Mouse (Mus musculus) hindbrain, embryonic 11.5 days (tissue): ENCODE data around the gene Urb1. TPM values are rescaled to one million over a fixed set of nuclear protein-coding genes. Genes with fewer than 3 reads are reported as not detected.

Source experiments
- ATAC-seq: fragments of 200-750 bp; cut with Nextera tagmentation; 2 replicates; pipeline ENCODE4 v1.8.0; 2017; ENCODE audit warnings: mild to moderate bottlenecking, moderate TSS enrichment, moderate library complexity; ENCODE audit not compliant: low FRiP score
- DNase-seq: peaks from one replicate; pipeline ENCODE4 v3.0.0-alpha.2; 2015; ENCODE audit warnings: low spot score
- H3K27ac ChIP-seq: fragments of 300-500 bp; sonication (generic); 2 replicates; pipeline ENCODE4 v1.5.1; 2014; ENCODE audit warnings: mild to moderate bottlenecking, low read depth, low read length
- H3K27me3 ChIP-seq: fragments of 300-500 bp; sonication (generic); 2 replicates; pipeline ENCODE4 v1.6.1; 2014; ENCODE audit warnings: mild to moderate bottlenecking, low read length, moderate library complexity, mixed read lengths; ENCODE audit not compliant: control insufficient read depth, insufficient read depth
- H3K36me3 ChIP-seq: fragments of 300-500 bp; sonication (generic); 2 replicates; pipeline ENCODE4 v1.6.1; 2014; ENCODE audit warnings: mild to moderate bottlenecking, low read length, moderate library complexity, mixed read lengths; ENCODE audit not compliant: control insufficient read depth, insufficient read depth
- H3K4me1 ChIP-seq: fragments of 300-500 bp; sonication (generic); replicated peaks from 2 replicates; pipeline ENCODE4 v1.6.1; 2014; ENCODE audit warnings: low read length, mixed read lengths; ENCODE audit not compliant: control insufficient read depth, insufficient read depth
- H3K4me2 ChIP-seq: fragments of 300-500 bp; sonication (generic); replicated peaks from 2 replicates; pipeline ENCODE4 v1.6.1; 2014; ENCODE audit warnings: mild to moderate bottlenecking, low read depth, low read length
- H3K4me3 ChIP-seq: fragments of 300-500 bp; sonication (generic); 2 replicates; pipeline ENCODE4 v1.5.1; 2014; ENCODE audit warnings: low read depth, low read length
- H3K9ac ChIP-seq: fragments of 300-500 bp; sonication (generic); 2 replicates; pipeline ENCODE4 v1.6.1; 2014; ENCODE audit warnings: low read depth, low read length
- H3K9me3 ChIP-seq: fragments of 300-500 bp; sonication (generic); 2 replicates; pipeline ENCODE4 v1.6.1; 2016; ENCODE audit warnings: low read length; ENCODE audit not compliant: control insufficient read depth
- WGBS: fragments of 180-500 bp; shearing (Covaris S2); extraction: QIAGEN DNeasy Blood & Tissue Kit; methylation state at CpG from one replicate; pipeline ENCODE4 v1.1.7; 2014; 5-methylcytosine and 5-hydroxymethylcytosine counted together
- polyA plus RNA-seq: library from polyadenylated mRNA; unstranded; fragments of >200 nt; fragmentation: Nextera tagmentation; extraction: Ambion mirVana; gene quantifications from 2 replicates; pipeline ENCODE4 v1.2.1, GENCODE M21; 2014

Urb1 gene
- polyA plus RNA-seq, 1 experiment from 2014 or later, result 14.4 TPM

GRCm38 (mm10) chr16:90774216-90774615 lies 36.0 kb downstream of the Urb1 start:
- Histone ChIP-seq H3K9ac (no peak overlapping the region), H3K9me3 (no peaks in the 10 kb centered on the region), H3K4me1 (no peaks in the 10 kb centered on the region), H3K4me2 (no peak overlapping the region), H3K27ac (no peak overlapping the region), H3K36me3 (peaks cover 2% of the 10 kb centered on the region), H3K27me3 (no peaks in the 10 kb centered on the region), H3K4me3 (no peak overlapping the region)
- no peak for DNase-seq
- 96% methylated on average over 12 of the region's 12 CpGs for WGBS
- ATAC-seq, result no peak

DNA sequence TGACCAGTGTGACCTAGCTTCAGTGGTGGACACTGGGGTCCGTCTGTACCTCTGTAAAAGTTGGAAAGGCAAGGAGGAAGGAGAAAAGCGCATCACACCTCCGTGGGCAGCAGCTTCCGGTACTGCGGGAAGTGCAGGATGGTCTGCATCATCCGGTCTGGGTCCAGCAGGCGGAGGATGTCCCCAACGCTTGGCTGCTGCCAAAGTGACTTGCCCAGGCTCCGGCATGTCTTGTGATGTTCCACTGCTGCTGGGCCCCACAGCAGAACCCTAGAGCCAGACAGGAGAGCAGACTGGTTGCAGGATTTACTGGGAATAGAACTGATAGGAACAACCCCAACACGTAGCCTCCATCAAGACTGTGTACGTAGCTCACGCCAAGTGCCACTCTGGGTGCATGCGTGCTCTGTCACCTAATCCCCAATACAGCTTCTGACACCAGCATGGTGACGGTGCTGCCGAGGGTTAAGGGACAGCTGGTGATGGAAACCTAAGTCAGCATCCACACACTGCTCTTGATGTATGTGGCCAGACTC lies 43.2 kb downstream of the Urb1 start:
- H3K36me3 ChIP-seq, result peaks cover 7% of the 10 kb centered on the region
- no peaks in the 10 kb centered on the region for H3K9me3 ChIP-seq
- H3K27ac ChIP-seq, result no peak overlapping the region
- 94% methylated on average over 15 of the region's 15 CpGs for WGBS
- H3K4me3 ChIP-seq, result no peak overlapping the region
- no peaks in the 10 kb centered on the region for H3K4me1 ChIP-seq
- DNase-seq (no peak), ATAC-seq (no peak)
- no peaks in the 10 kb centered on the region for H3K27me3 ChIP-seq
- H3K4me2 ChIP-seq, result no peak overlapping the region
- no peak overlapping the region for H3K9ac ChIP-seq

DNA sequence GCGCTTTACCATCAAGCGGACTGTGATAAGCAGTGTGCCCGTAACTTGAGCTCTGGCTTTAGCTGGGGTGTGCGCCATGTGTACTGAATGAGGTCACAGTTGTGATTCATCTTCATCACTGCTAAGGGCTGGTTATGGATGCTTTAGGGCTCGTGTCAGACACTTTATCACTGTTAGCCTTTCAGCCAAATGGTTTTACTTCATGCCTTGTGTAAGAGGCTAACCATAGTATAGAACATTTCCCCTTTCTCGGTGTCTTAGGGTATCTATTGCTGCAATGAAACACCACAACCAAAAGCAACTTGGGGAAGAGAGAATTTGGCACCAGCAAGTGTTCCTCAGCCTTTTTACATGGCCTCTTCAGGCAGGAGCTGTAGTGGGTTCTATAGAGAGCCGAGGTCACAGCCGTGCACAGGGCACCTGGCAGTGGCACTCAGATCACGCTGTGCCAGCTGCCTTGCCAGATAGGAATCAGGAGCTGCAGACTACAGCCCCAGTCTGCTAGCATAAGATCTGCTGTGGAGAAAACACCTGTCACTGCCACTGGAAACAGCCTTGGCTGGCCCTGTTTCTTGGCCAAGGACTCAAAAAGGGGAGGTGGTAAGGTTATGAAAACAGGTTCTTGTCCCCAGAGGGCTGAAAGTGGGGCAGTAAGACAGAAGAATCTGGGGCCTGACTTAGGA lies 44.9 kb downstream of the Urb1 start:
- H3K9me3 ChIP-seq, result no peaks in the 10 kb centered on the region
- no peak overlapping the region for H3K4me2 ChIP-seq
- H3K36me3 ChIP-seq, result peaks cover 8% of the 10 kb centered on the region
- DNase-seq (no peak), ATAC-seq (no peak)
- H3K27ac ChIP-seq, result no peak overlapping the region
- H3K4me1 ChIP-seq, result no peaks in the 10 kb centered on the region
- no peaks in the 10 kb centered on the region for H3K27me3 ChIP-seq
- H3K4me3 ChIP-seq, result no peak overlapping the region
- 92% methylated on average over 9 of the region's 9 CpGs for WGBS
- no peak overlapping the region for H3K9ac ChIP-seq

DNA sequence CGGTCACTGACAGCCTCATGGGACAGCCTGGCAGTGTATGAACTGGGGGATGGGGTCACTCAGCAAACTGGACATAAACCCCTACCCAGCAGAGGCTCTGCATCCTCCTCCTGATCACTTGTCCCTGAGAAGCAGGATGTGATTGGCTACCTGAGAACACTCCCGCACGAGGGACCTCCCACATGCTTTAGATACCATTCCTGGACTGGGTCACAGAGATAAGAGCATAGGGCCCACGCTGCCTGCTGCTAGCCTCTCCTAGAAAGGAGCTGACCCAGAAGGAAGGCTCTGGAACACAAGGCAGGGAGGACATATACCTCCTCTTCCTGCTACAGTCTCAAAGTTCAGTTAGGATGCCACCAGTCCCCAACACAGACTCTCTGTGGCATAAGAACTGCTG lies 49.7 kb downstream of the Urb1 start:
- Histone ChIP-seq H3K27ac (no peak overlapping the region), H3K4me1 (no peaks in the 10 kb centered on the region), H3K4me2 (no peak overlapping the region), H3K9ac (no peak overlapping the region), H3K36me3 (peaks cover 6% of the 10 kb centered on the region; the same call in 1 of the 2 replicates), H3K27me3 (no peaks in the 10 kb centered on the region), H3K9me3 (no peaks in the 10 kb centered on the region), H3K4me3 (no peak overlapping the region)
- DNase-seq (no peak), ATAC-seq (no peak)
- 78% methylated on average over 4 of the region's 4 CpGs for WGBS

GRCm38 (mm10) chr16:90759335-90759734 lies 50.9 kb downstream of the Urb1 start:
- 61% methylated on average over 3 of the region's 3 CpGs for WGBS
- no peak for ATAC-seq

DNA sequence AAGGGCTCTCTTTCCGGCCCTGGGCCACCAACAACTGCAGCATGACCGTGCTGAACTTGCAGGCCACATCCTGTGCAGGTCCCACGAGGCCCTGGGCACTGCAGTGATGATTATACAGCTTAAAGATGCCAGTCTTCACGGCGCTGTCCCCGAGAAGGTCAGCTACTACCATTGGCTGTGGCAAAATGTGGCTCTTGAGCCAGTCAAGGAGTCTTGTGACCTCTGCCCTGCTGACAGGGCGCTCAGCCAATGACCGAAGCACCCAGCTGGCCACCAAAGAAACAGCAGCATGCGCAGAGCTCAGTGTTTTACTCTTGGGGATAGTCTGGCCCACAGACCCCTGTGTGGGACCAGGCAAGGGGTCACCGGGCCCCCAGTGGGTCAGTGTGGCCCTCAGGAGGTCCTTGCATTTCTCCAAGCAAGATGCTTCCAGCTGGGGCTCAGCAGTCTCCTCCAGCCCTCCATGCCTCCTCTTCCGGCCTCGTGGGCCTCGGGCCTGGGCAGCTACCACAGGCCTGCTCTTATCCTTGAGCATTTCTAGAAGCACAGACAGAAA lies 56.7 kb downstream of the Urb1 start:
- H3K36me3 ChIP-seq, result peaks cover 3% of the 10 kb centered on the region; the same call in 1 of the 2 replicates
- no peak for ATAC-seq

More at GRCm38 (mm10) chr16:90759335-90759734, 50.9 kb downstream of the Urb1 start:
- Histone ChIP-seq H3K9me3 (no peaks in the 10 kb centered on the region), H3K9ac (no peak overlapping the region), H3K4me2 (no peak overlapping the region), H3K4me3 (no peak overlapping the region), H3K27me3 (no peaks in the 10 kb centered on the region), H3K36me3 (peaks cover 6% of the 10 kb centered on the region; the same call in 1 of the 2 replicates), H3K4me1 (no peaks in the 10 kb centered on the region), H3K27ac (no peak overlapping the region)
- no peak for DNase-seq

DNA sequence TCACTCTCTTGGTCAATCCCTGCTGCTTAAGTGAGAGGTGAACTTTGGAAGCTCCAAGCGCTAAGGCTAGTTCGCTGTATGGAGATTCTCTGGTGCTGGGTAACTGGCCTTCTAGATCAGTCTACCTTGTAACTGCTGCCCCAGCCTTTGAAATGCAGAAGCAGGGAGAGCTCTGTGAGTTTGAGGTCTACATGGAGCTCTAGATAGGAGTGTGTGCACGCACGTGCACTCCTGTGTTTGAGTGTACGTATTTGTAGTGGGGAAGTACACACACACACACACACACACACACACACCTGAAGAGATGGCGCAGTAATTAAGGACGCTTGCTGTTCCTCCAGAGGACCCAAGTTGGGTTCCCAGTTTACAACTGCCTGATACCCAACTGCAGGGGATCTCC lies 62.0 kb downstream of the Urb1 start:
- no peak overlapping the region for H3K27ac ChIP-seq
- no peak overlapping the region for H3K9ac ChIP-seq
- H3K9me3 ChIP-seq, result no peaks in the 10 kb centered on the region
- no peaks in the 10 kb centered on the region for H3K36me3 ChIP-seq
- no peak overlapping the region for H3K4me3 ChIP-seq
- no peak overlapping the region for H3K4me2 ChIP-seq
- no peaks in the 10 kb centered on the region for H3K4me1 ChIP-seq
- DNase-seq, result no peak
- ATAC-seq, result no peak
- H3K27me3 ChIP-seq, result no peaks in the 10 kb centered on the region
- WGBS, result 97% methylated on average over 7 of the region's 7 CpGs

More for the DNA sequence above, 56.7 kb downstream of the Urb1 start:
- no peak overlapping the region for H3K9ac ChIP-seq
- no peaks in the 10 kb centered on the region for H3K27me3 ChIP-seq
- no peak overlapping the region for H3K27ac ChIP-seq
- no peak overlapping the region for H3K4me2 ChIP-seq
- H3K4me1 ChIP-seq, result no peaks in the 10 kb centered on the region
- H3K4me3 ChIP-seq, result no peak overlapping the region
- 92% methylated on average over 13 of the region's 13 CpGs for WGBS
- no peaks in the 10 kb centered on the region for H3K9me3 ChIP-seq
- DNase-seq, result no peak

- Histone ChIP-seq H3K36me3 (no peaks in the 10 kb centered on the region), H3K27ac (no peak overlapping the region), H3K4me3 (no peak overlapping the region), H3K4me2 (no peak overlapping the region), H3K27me3 (no peaks in the 10 kb centered on the region), H3K9me3 (no peaks in the 10 kb centered on the region), H3K9ac (no peak overlapping the region), H3K4me1 (no peaks in the 10 kb centered on the region; the same call in 1 of the 2 replicates)
- 84% methylated on average over 6 of the region's 6 CpGs for WGBS
- DNase-seq, result no peak
- no peak for ATAC-seq
Measured at GRCm38 (mm10) chr16:90747143-90747542, 63.1 kb downstream of the Urb1 start.
